Mouse (Mus musculus) urinary bladder, postnatal 14 days (tissue): ENCODE measurements around the gene Col23a1.

Experiments used
- DNase-seq: peaks from one replicate; pipeline ENCODE4 v3.0.0; 2021; ENCODE audit warnings: low spot score

Gene Col23a1

DNA sequence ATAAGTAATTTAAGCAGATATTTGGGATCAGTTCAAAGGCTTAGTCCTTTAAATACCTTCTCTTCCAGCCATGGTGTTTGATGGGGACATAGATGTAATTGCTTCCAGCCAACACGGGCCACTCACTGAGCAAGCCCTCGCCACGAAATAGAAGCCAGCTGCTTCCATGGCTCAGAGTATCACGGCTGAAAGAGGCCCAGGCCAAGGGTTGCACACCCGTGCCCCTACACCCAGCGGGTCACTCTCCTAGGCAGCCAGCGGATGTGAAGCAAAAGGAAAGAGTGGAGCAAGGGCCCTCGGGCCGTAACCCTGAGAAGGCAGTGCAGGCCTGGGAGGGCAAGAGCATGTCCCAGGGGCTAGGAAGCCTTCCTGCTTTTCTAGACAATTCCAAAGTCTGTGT is 252.7 kb downstream of the Col23a1 start:
- DNase-seq = no peak

- DNase-seq = no peak
Observed at GRCm38 (mm10) chr11:51543487-51544050, 253.8 kb downstream of the Col23a1 start.

GRCm38 (mm10) chr11:51544413-51544812 is 254.7 kb downstream of the Col23a1 start:
- DNase-seq = no peak

- DNase-seq = no peak
Observed at GRCm38 (mm10) chr11:51545811-51546210, 256.1 kb downstream of the Col23a1 start.

DNA sequence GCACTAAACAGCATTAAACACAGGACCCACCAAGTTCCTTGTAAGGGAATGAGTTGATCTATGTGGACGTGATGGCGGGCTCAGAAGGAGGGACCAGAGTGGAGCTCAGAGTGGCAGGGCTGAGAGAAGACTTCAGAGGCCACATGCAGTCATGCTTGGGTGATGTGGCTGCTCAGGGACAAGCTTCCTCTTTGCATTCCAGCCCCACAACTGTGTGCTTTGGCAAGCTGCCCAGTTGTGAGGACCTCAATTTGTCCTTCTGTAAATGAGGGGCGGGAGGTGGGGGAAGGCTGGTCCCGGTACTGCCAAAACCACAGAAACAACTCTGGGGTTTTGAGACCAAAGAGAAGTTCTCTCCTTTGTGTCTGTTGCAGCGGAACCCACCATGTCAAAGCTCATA is 261.5 kb downstream of the Col23a1 start:
- DNase-seq = no peak

GRCm38 (mm10) chr11:51552091-51552490 is 262.4 kb downstream of the Col23a1 start:
- DNase-seq = no peak

DNA sequence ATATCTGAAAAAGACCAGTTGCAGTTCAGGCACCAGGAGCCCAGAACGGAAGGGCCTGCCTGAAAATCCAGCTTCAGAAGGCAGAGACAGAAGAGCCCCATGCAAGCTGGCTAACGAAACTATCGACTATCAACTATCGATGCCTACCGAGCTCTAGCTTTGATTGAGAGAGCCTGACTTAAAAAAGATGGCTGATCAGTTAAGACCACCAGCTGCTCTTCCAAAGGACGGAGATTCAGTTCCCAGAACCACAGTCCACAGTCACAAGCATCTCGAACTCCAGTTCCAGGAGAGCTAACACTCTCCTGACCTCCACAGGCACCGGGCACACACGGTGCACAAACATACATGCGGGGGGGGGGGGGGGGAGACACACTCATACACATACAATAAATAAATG is 264.9 kb downstream of the Col23a1 start:
- DNase-seq = no peak

- no peak for DNase-seq
Observed at GRCm38 (mm10) chr11:51555066-51555465, 265.3 kb downstream of the Col23a1 start.

- no peak for DNase-seq
Observed at GRCm38 (mm10) chr11:51563276-51563675, 273.6 kb downstream of the Col23a1 start.

- DNase-seq = no peak
Observed at GRCm38 (mm10) chr11:51565062-51565461, 275.3 kb downstream of the Col23a1 start.

- no peak for DNase-seq
Observed at GRCm38 (mm10) chr11:51565951-51566350, 276.2 kb downstream of the Col23a1 start.

- DNase-seq = no peak
Observed at GRCm38 (mm10) chr11:51568801-51569200, 279.1 kb downstream of the Col23a1 start.

GRCm38 (mm10) chr11:51576454-51576853 is 286.7 kb downstream of the Col23a1 start:
- DNase-seq = no peak

DNA sequence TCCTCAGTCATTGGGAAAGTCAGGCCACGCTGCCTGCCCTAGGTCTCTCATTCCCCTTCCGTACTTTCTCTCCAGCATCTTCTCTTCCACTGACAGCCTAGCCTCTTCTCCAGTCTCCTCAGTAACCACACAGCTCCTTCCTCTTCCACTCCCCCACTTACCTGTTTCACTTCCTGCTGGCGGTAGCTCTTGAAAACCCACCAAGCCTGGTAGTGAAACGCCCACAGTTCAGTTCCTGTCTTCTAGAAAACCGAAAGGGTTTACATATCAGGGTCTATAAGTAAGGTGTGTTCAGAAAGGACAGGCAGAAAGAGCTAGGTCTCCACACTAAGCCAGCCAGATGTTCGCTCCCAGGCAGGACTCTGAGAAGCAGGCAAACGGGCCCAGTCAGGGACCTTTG is 287.9 kb downstream of the Col23a1 start:
- DNase-seq = no peak

DNA sequence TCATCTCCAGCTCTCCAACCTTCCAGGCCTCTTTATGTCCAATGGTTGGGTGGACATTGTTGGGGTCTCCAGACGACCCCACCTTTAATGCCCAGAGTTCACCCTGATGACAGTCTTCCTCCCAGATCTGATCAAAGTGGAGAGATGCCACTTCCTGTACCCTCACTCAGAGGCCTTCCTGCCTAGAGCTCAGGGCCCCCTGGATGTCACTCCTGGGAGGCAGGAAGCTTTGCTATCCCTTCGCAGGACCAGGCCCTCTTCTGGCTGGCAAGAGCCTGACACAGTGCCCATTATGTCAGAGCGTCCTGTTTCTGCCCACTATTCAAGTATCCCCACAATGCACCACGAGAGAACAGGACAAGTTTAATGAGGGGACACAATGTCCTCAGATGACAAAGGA is 289.3 kb downstream of the Col23a1 start:
- no peak for DNase-seq

- peak; percentile 77 for DNase-seq
Observed at GRCm38 (mm10) chr11:51582713-51583112, 293.0 kb downstream of the Col23a1 start.

DNA sequence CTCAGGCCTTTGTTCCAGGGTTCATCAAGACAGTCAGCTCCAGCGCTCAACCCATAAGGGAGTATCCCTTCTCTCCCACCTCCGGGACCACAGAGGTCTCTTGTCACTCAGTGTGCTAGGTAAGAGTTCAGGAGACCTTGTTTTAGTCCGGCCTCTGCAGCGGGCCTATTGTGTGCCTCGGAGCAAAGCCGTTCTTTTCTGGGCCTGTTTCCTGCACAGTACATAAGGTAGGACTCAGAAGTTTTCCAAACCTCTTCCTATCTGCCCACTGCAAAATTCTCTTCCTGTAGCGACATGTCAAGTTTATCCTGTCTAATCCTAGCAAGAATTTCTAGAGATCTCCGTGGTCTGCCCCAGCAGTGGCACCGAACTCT is 294.3 kb downstream of the Col23a1 start:
- DNase-seq = no peak

- DNase-seq = peak; percentile 98
Observed at GRCm38 (mm10) chr11:51584431-51585248, 294.9 kb downstream of the Col23a1 start, which contains the start of gene Phykpl. TSS of gene Phykpl (plus strand) at chr11:51584757.

DNA sequence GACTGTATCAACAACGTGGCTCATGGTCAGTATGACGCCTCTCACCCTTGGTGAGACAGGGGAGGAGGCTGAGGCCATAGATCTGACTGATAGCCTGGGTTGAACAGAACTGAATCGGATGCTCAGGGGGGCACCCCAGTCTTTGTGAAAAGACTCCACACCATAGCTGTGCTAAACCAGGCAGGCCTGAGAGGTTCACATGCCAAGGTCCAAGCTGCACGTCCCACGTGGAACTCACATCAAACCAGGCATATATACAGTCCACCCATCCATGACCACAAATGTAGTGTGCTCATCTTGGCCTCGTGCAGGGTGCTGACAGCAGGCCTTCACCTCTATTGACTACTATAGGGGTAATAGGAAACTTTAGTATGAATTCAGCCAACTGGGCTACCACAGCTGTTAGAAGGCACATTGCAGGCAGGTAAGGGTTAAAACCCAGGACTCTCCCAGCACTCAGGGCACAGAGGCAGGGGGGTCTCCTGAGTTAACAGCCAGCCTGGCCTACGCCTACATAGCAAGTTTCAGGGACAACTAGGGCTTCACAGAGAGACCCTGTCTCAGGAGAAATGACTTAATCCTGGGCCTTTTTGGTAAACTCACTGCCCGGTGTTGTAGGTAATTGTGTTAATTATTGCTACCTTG is 296.0 kb downstream of the Col23a1 start:
- DNase-seq = no peak

DNA sequence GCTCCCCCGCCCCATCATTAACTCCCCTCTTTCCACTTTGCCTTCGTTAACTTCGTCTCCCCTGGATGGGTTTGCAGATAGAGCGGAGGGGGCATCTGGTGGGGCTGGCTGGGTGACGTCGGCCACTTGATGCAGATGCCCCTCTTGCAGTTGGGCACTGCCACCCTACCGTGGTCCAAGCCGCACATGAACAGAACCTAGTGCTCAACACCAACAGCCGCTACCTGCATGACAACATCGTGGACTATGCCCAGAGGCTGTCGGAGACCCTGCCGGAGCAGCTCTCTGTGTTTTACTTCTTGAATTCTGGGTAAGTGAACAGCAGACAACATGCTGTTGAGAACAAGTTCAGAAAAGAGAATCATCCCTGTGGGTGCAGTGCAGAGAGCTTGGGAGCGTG is 296.7 kb downstream of the Col23a1 start:
- no peak for DNase-seq

DNA sequence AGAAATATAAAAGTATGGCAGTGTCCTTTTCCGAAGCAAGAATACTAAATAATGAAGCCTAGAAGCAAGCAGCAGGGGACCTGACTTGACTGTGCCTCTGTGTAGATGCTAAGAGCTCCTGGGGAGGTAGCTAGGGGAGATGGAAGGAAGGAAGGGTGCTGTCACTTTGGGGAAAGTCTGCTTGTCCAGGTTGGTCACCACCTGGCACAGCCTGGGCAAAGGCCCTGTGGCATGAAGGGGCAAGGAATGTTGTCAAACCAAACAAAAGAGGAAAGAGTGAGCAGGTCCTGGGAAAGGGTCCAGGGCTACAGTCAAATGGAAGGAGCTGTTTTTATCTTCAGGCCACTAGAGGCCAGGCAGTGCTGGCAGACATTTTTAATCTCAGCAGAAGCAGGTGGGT is 297.3 kb downstream of the Col23a1 start:
- no peak for DNase-seq

DNA sequence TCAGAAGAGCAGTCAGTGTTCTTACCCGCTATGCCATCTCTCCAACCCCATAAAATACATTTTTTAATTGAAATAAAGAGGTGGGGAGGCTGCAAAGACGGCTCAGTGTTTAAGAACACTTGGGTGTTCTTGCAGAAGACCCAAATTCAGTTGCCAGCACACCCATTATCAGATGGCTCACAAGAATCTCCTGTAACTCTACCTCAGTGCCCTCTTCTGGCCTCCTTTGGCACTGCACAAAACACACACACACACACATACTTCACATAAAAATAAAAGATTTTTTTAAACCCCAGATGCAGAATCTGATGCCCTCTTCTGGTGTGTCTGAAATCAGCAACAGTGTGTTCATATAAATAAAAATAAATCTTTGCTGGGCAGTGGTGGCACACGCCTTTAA is 299.1 kb downstream of the Col23a1 start:
- no peak for DNase-seq

DNA sequence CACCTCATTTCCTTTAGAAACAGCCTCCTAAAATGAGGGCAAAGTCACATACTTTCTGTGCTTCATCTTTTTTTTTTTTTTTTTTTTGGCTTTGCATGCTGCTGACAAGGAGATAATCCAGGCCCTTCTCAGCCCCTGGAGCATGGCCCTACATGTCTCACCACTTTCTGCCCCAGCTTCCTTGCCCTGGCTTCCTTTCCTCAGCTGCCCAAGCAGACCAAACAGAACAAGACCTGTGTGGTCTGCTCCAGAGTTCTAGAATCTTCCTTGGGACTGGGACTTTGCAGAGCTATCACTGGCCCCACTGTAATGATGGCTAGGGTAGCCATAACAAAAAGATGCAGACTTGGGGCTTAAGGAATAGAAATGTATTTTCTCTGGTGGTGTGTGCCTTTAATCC is 300.3 kb downstream of the Col23a1 start:
- no peak for DNase-seq
